Mouse (Mus musculus): ENCODE measurements around the gene Qrsl1.

GRCm38 (mm10) chr10:43841441-43841840, 60.1 kb downstream of the Qrsl1 start:
- TF ChIP-seq CTCF (IDR thresholded peaks at IDR 0.05) (no peak), EP300 (IDR thresholded peaks at IDR 0.05) (no peak)

Data from lung, postnatal 0 days (tissue).